Mouse (Mus musculus) megakaryocyte, embryonic 14.5 days (primary cell): ENCODE results near the gene Maco1. TPM values are rescaled to one million over a fixed set of nuclear protein-coding genes. Genes with fewer than 3 reads are reported as not detected.

Experiments
- H3K27me3 ChIP-seq: replicated peaks from 2 replicates; pipeline ENCODE3; 2012; ENCODE audit warnings: inconsistent platforms
- H3K36me3 ChIP-seq: replicated peaks from 2 replicates; pipeline ENCODE3; 2012; ENCODE audit warnings: low read length, inconsistent platforms, mixed read lengths
- H3K4me1 ChIP-seq: 2 replicates; pipeline ENCODE4 v1.6.1; 2012; ENCODE audit warnings: inconsistent platforms
- H3K4me3 ChIP-seq: replicated peaks from 2 replicates; pipeline ENCODE3; 2012; ENCODE audit warnings: moderate library complexity, mild to moderate bottlenecking, inconsistent platforms
- H3K9me3 ChIP-seq: 2 replicates; pipeline ENCODE4 v1.6.1; 2012; ENCODE audit warnings: inconsistent platforms
- FLI1 ChIP-seq: IDR thresholded peaks from 2 replicates; pipeline ENCODE4 v1.6.1; 2012; ENCODE audit warnings: low read length, inconsistent platforms, mixed read lengths
- GATA1 ChIP-seq: IDR thresholded peaks from 3 replicates; pipeline ENCODE4 v1.6.1; 2012; ENCODE audit warnings: mixed read lengths, low read length, inconsistent platforms, borderline replicate concordance
- polyA plus RNA-seq: library from polyadenylated mRNA; stranded (reverse); fragments of >175 nt; gene quantifications from 2 replicates; pipeline ENCODE4 v1.2.3, GENCODE M21; 2012; ENCODE audit warnings: low replicate concordance; ENCODE audit not compliant: insufficient read depth

Maco1 gene
- polyA plus RNA-seq: 6.0 and 14.2 TPM in 2 replicates

DNA sequence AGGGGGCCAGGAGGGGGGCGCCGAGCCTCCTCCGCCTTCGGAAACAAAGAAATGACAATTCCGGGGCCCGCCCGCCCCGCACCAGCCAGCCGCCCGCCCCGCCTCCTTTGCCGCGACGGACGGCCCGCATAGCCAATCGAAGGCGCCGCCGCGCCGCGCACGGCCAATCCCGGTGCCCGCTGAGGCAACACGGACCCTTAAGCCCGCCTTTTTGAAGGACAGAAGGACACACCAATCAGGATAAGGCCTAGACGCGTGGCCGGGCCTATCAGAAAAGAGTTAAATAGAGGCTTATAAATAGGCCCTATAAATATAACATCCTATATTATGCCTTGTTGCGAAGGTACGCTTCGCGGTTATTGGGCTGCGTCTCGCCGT is at the start of gene Maco1:
TSS of gene Maco1 (minus strand) at position 87 of the 378 bp plus-strand sequence.
- H3K4me1 ChIP-seq: peaks cover 48% of the 10 kb centered on the region

DNA sequence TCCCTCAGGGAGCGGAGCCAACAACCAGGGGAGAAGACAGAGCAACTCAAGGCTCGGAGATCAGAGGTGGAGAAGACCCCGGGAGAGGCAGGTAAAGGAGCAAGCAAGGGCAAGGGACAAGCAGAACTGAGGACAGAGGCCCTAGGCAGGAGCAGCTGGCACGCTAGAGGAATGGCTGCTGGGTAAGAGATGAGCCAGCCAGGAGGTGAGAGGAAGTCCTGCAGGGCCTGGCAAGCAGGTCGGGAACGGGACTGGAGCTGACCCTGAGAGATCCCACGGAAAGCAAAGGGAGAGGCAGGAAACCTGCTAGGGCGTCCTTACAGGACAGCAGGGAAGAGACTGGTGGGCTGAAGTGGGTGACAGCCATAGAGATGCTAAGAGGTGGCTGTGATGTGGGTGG is 48.0 kb upstream of the Maco1 start:
- no peaks in the 10 kb centered on the region for H3K27me3 ChIP-seq
- H3K9me3 ChIP-seq: no peaks in the 10 kb centered on the region
- peaks cover 99% of the 10 kb centered on the region for H3K36me3 ChIP-seq
- no peak for TF ChIP-seq FLI1
- TF ChIP-seq GATA1: no peak
- H3K4me1 ChIP-seq: peaks cover 4% of the 10 kb centered on the region; the same call in 1 of the 2 replicates
- no peak overlapping the region for H3K4me3 ChIP-seq

More for the DNA sequence above, at the start of gene Maco1:
- Histone ChIP-seq H3K4me3 (peak within 1 kb of the TSS; percentile 97), H3K36me3 (peaks cover 4% of the 10 kb centered on the region), H3K9me3 (no peaks in the 10 kb centered on the region), H3K27me3 (peaks cover 22% of the 10 kb centered on the region)
- TF ChIP-seq FLI1 (no peak), GATA1 (no peak)

DNA sequence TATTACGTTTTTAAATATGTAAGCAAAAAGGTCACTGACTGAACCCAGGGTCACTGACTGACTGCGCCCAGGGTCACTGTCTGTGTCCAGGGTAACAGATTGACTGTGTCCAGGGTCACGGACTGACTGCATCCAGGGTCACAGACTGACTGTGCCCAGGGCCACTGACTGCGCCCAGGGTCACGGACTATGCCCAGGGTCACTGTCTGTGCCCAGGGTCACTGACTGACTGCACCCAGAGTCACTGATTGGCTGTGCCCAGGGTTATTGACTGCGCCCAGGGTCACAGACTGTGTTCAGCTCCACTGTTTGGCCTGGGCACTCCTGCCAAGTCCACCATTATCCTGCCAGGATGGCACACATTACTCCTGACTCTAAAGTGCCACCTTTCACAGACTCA is 44.1 kb upstream of the Maco1 start:
- peaks cover 83% of the 10 kb centered on the region for H3K36me3 ChIP-seq
- peak overlapping the region; percentile 29 for H3K4me3 ChIP-seq
- no peaks in the 10 kb centered on the region for H3K27me3 ChIP-seq
- no peak for TF ChIP-seq FLI1
- TF ChIP-seq GATA1: no peak
- no peaks in the 10 kb centered on the region for H3K9me3 ChIP-seq
- peaks cover 3% of the 10 kb centered on the region; the same call in 1 of the 2 replicates for H3K4me1 ChIP-seq

DNA sequence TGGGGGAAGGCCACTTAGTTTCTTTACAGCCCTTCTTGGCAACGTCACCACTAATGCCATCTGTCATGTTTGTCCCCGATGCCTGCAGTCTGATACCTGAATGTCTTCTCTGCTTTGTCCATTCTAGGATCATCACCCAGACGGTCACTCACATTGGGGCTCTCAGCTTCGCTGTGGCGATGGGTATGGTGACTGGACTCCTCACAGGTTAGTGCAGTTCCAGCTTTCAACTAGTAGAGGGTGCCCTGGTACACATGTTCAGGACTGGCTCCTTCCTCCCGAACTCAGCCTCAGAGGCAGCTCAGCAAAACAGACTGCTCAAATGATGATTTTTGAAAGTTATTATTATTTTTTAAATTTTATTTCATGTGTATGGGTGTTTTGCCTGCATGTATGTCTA is 39.0 kb upstream of the Maco1 start:
- Histone ChIP-seq H3K4me1 (peaks cover 11% of the 10 kb centered on the region), H3K9me3 (no peaks in the 10 kb centered on the region; the same call in 1 of the 2 replicates), H3K36me3 (peaks cover 35% of the 10 kb centered on the region), H3K27me3 (peaks cover 8% of the 10 kb centered on the region), H3K4me3 (no peak overlapping the region)
- no peak for TF ChIP-seq FLI1
- TF ChIP-seq GATA1: no peak

DNA sequence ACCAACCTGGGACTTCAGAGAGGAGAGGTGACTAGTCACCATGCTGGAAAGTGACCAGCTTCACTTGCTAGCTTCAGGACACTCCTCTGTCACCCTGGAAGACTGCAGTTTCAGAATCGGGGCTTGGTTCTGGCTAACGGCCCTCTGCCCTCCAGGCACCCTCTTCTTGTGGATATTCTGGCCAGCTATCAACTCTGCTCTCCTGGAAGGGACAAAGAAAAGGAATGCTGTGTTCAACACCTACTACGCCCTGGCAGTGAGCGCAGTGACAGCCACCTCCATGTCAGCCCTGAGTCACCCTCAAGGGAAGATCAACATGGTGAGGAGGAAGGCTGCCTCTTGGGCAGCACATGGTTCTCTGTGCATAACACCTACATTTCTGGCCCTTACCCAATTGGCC is 31.2 kb upstream of the Maco1 start:
- TF ChIP-seq FLI1: no peak
- Histone ChIP-seq H3K27me3 (peaks cover 35% of the 10 kb centered on the region), H3K36me3 (no peaks in the 10 kb centered on the region), H3K4me1 (peaks cover 41% of the 10 kb centered on the region), H3K9me3 (no peaks in the 10 kb centered on the region; the same call in 1 of the 2 replicates), H3K4me3 (no peak overlapping the region)

DNA sequence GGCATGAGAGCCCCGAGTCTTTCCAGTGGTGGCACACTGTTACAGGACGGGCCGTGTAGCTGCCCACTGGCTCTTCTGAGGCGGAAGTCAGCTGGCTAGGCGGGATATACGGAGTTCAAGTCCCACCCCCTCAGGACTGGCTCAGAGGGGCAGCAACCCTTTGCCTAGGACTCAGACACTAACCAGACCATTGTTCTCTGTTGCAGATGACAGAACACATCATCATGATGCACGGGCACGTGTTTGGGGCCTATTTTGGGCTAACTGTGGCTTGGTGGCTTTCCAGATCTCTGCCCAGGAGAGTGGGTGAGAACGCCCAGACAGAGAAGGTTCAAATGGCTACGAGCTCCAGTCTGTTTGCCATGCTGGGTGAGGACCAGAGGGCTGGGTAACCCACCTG is 30.7 kb upstream of the Maco1 start:
- Histone ChIP-seq H3K4me1 (peaks cover 47% of the 10 kb centered on the region), H3K4me3 (no peak overlapping the region), H3K27me3 (peaks cover 35% of the 10 kb centered on the region), H3K36me3 (no peaks in the 10 kb centered on the region), H3K9me3 (no peaks in the 10 kb centered on the region; the same call in 1 of the 2 replicates)
- no peak for TF ChIP-seq FLI1
- no peak for TF ChIP-seq GATA1

DNA sequence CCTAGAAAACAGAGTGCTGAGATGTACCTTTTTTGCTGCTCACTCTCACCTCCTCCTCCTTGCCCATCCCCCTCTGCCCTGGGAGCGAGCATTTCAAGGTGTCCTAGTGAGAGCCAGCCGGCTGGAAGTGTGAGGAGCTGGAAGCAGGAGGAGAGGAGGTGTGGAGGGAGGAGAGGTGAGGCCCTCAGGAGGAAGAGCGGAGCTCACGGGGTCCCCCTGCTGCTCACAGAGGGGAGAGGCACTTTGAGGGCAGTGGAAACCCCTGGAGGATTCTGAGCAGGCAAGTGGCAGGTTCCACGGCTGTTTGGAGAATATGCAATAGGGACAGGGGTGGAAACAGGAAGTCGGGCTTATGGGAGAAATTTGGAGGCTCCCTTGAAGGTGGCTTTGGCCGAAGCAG is 30.1 kb upstream of the Maco1 start:
- H3K9me3 ChIP-seq: no peaks in the 10 kb centered on the region
- no peaks in the 10 kb centered on the region for H3K36me3 ChIP-seq
- peaks cover 47% of the 10 kb centered on the region for H3K4me1 ChIP-seq
- no peak overlapping the region for H3K4me3 ChIP-seq
- TF ChIP-seq GATA1 (no peak), FLI1 (no peak)
- peaks cover 30% of the 10 kb centered on the region for H3K27me3 ChIP-seq

DNA sequence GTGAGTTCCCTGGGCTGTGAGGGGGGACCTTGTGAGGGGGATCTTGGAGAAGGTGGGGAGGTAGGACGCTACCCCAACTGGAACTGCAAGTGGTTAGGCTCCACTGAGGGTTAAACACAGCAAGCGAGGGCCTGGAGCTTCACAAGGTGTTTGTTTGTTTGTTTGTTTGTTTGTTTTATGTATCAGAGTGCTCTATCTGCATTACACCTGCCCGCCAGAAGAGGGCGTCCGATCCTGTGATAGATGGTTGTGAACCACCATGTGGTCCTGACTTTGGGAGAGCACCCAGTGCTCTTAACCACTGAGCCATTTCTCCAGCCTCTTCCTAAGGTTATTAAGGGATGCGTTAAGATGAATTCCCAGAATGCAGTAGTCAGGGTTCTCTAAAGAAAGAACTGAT is 26.9 kb upstream of the Maco1 start:
- peak overlapping the region; percentile 90 for H3K4me3 ChIP-seq
- H3K27me3 ChIP-seq: peaks cover 28% of the 10 kb centered on the region
- no peaks in the 10 kb centered on the region for H3K9me3 ChIP-seq
- H3K36me3 ChIP-seq: no peaks in the 10 kb centered on the region
- TF ChIP-seq GATA1 (no peak), FLI1 (no peak)
- H3K4me1 ChIP-seq: peaks cover 35% of the 10 kb centered on the region

DNA sequence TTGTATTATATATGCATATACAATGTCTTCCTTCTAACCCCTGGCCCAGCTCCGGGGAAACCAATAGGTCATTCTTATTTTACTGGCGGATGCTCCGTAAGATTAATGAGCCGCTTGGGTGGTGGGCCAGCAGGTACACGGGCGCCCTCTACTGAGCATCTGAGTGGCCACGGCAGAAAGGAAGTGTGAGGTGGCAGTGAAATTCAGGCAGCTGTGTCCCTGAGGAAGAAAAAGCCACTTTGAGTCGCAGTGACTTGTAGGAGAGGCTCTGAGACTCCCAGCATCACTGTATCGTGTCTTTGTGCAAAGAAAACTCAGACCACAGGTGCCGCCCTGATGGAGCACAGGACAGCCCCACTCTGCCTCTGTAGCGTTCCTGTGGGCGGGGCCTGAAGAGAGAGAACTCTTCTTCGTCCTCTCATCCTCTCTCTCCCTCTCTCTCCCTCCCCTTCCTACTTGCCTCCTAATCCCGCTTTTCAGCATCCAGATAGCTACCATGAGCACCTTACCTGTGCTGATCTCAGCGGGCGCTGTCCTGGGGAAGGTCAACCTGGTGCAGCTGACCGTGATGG is 26.4 kb upstream of the Maco1 start:
- Histone ChIP-seq H3K4me3 (peak overlapping the region; percentile 90), H3K27me3 (peaks cover 22% of the 10 kb centered on the region), H3K36me3 (no peaks in the 10 kb centered on the region), H3K4me1 (peaks cover 31% of the 10 kb centered on the region), H3K9me3 (no peaks in the 10 kb centered on the region)
- TF ChIP-seq GATA1 (no peak), FLI1 (no peak)

DNA sequence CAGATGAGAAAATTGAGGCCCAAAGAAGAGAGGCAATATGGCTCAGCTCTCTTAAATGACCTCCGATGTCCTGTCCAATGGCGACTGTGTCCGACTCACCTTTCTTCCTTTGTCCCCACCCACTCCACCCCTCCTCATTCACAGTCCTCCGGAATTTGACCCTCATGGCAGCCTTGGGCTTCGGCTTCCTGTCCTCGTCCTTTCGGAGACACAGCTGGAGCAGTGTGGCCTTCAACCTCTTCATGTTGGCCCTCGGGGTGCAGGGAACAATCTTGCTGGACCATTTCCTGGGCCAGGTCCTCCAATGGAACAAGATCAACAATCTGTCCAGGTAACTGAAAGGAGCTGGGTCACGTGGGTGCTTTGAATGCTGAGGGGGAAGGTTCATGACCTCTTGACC is 23.0 kb upstream of the Maco1 start:
- peaks cover 9% of the 10 kb centered on the region for H3K27me3 ChIP-seq
- peaks cover 23% of the 10 kb centered on the region for H3K4me1 ChIP-seq
- TF ChIP-seq FLI1: no peak
- TF ChIP-seq GATA1: no peak
- H3K36me3 ChIP-seq: no peaks in the 10 kb centered on the region
- H3K4me3 ChIP-seq: no peak overlapping the region
- no peaks in the 10 kb centered on the region for H3K9me3 ChIP-seq
